Mouse (Mus musculus) heart, adult 2 months (tissue): ENCODE data around the gene Yif1b.

Experiments used
- CTCF ChIP-seq: fragments of 200-600 bp; IDR thresholded peaks from 2 replicates; pipeline ENCODE4 v1.8.1; 2022; ENCODE audit warnings: antibody characterized with exemption, mild to moderate bottlenecking, moderate library complexity
- EP300 ChIP-seq: fragments of 200-500 bp; IDR thresholded peaks from 2 replicates; pipeline ENCODE4 v1.6.1; 2011; ENCODE audit warnings: low read depth, low read length, control low read depth; ENCODE audit not compliant: insufficient read depth

DNA sequence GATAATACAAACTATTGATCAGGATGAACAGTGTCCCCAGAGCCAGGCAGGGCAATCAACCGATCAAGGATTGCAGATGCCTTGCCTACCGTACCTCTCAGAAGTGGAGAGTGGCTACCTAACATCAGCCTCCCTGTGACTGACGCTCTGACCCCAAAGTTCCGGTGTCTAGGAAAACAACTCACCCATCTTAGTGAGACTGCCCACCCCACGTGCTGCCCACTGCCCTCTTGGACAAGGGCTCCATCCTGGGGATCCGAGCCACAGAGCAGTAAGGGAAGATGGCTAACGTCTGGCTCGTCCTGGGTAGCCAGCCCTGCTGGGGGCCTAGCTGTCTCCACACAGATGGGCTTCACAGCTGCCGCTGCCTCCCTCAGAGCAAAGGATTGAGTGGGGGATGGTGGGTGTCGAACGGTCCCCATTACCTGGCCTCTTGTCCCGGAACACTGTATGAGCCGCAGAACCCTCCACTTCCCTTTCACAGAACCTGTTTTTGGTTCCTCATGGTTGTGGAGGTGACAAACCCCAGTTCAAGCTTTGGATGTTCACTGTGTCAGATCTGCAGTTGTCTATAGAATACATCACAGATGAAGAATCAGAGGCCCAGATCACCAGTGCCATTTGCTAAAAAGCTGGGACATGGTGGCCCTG lies 56.1 kb downstream of the Yif1b start:
- no peak for TF ChIP-seq EP300
- no peak for TF ChIP-seq CTCF
